Mouse (Mus musculus) cerebellum, adult 2 months (tissue): Measurements from ENCODE around the gene Sapcd1.

Experiments
- CTCF ChIP-seq: fragments of 200-500 bp; IDR thresholded peaks from 2 replicates; pipeline ENCODE4 v1.5.1; 2011; ENCODE audit warnings: low read depth, mild to moderate bottlenecking, control low read depth, low read length, moderate library complexity, borderline replicate concordance; ENCODE audit not compliant: insufficient read depth
- POLR2A ChIP-seq: fragments of 200-500 bp; IDR thresholded peaks from 2 replicates; pipeline ENCODE4 v1.6.1; 2011; ENCODE audit warnings: low read length, control low read depth, borderline replicate concordance; ENCODE audit not compliant: insufficient read depth

GRCm38 (mm10) chr17:35032323-35032870 lies 4.6 kb upstream of the Sapcd1 start:
- TF ChIP-seq CTCF (no peak), POLR2A (no peak)
